Mouse (Mus musculus) heart, embryonic 11.5 days (tissue): ENCODE measurements at regions not wholly inside any gene's neighbourhood (a gene's known extent, or its start where the extent isn't known, plus 50 kb on each side); places are given as distances from the start of the nearest gene placed in this dataset.

Experiments
- ATAC-seq: fragments of 200-750 bp; cut with Nextera tagmentation; replicated peaks from 2 replicates; pipeline ENCODE4 v1.8.0; 2017; ENCODE audit warnings: moderate library complexity; ENCODE audit not compliant: insufficient number of reproducible peaks, low FRiP score, low TSS enrichment
- H3K27ac ChIP-seq: fragments of 300-500 bp; sonication (generic); 2 replicates; pipeline ENCODE4 v1.5.1; 2014; ENCODE audit warnings: mild to moderate bottlenecking, low read depth, low read length
- H3K27me3 ChIP-seq: fragments of 300-500 bp; sonication (generic); 2 replicates; pipeline ENCODE4 v1.6.1; 2014; ENCODE audit warnings: mild to moderate bottlenecking, low read length, mixed read lengths; ENCODE audit not compliant: control insufficient read depth, insufficient read depth
- H3K36me3 ChIP-seq: fragments of 300-500 bp; sonication (generic); 2 replicates; pipeline ENCODE4 v1.6.1; 2014; ENCODE audit warnings: mild to moderate bottlenecking, low read length, moderate library complexity, mixed read lengths; ENCODE audit not compliant: control insufficient read depth, insufficient read depth
- H3K4me1 ChIP-seq: fragments of 300-500 bp; sonication (generic); 2 replicates; pipeline ENCODE4 v1.6.1; 2014; ENCODE audit warnings: low read length; ENCODE audit not compliant: control insufficient read depth, insufficient read depth
- H3K4me2 ChIP-seq: fragments of 300-500 bp; sonication (generic); 2 replicates; pipeline ENCODE4 v1.6.1; 2014; ENCODE audit warnings: mild to moderate bottlenecking, moderate library complexity
- H3K4me3 ChIP-seq: fragments of 300-500 bp; sonication (generic); 2 replicates; pipeline ENCODE4 v1.5.1; 2014; ENCODE audit warnings: low read depth, low read length
- H3K9ac ChIP-seq: fragments of 300-500 bp; sonication (generic); 2 replicates; pipeline ENCODE4 v1.6.1; 2014; ENCODE audit warnings: mild to moderate bottlenecking, low read depth, low read length, moderate library complexity
- H3K9me3 ChIP-seq: fragments of 300-500 bp; sonication (generic); replicated peaks from 2 replicates; pipeline ENCODE4 v1.6.1; 2016; ENCODE audit warnings: low read length; ENCODE audit not compliant: control insufficient read depth
- WGBS: fragments of 180-500 bp; shearing (Covaris S2); extraction: QIAGEN DNeasy Blood & Tissue Kit; methylation state at CpG from one replicate; pipeline ENCODE4 v1.1.7; 2014; ENCODE audit not compliant: insufficient replicate concordance; 5-methylcytosine and 5-hydroxymethylcytosine counted together

GRCm38 (mm10) chr16:85680351-85680750, 122.6 kb downstream of the Adamts1 start:
- no peaks in the 10 kb centered on the region for H3K9me3 ChIP-seq
- H3K4me1 ChIP-seq = peaks cover 2% of the 10 kb centered on the region; the same call in 1 of the 2 replicates
- no peaks in the 10 kb centered on the region for H3K27me3 ChIP-seq
- WGBS = 25% methylated on average over 6 of the region's 6 CpGs
- H3K4me2 ChIP-seq = no peak overlapping the region
- no peaks in the 10 kb centered on the region for H3K36me3 ChIP-seq
- H3K9ac ChIP-seq = no peak overlapping the region
- H3K4me3 ChIP-seq = no peak overlapping the region
- H3K27ac ChIP-seq = no peak overlapping the region
- ATAC-seq = 0 out of 2 replicates have a peak, but pooled peaks have one; percentile 22

GRCm38 (mm10) chr16:85678781-85679180, 124.1 kb downstream of the Adamts1 start:
- H3K4me3 ChIP-seq = no peak overlapping the region
- ATAC-seq = no peak

GRCm38 (mm10) chr16:85678228-85678627, 124.7 kb downstream of the Adamts1 start:
- no peak for ATAC-seq
- Histone ChIP-seq H3K4me2 (no peak overlapping the region), H3K27ac (no peak overlapping the region)

More at GRCm38 (mm10) chr16:85678781-85679180, 124.1 kb downstream of the Adamts1 start:
- no peaks in the 10 kb centered on the region for H3K27me3 ChIP-seq
- H3K9ac ChIP-seq = no peak overlapping the region
- WGBS = 72% methylated on average over 1 of the region's 1 CpGs
- no peak overlapping the region for H3K4me2 ChIP-seq
- H3K36me3 ChIP-seq = no peaks in the 10 kb centered on the region
- peaks cover 2% of the 10 kb centered on the region; the same call in 1 of the 2 replicates for H3K4me1 ChIP-seq
- no peaks in the 10 kb centered on the region for H3K9me3 ChIP-seq
- no peak overlapping the region for H3K27ac ChIP-seq

GRCm38 (mm10) chr16:85677027-85677426, 123.8 kb upstream of the Cyyr1 start:
- Histone ChIP-seq H3K27ac (no peak overlapping the region), H3K9ac (no peak overlapping the region), H3K4me1 (peaks cover 2% of the 10 kb centered on the region; the same call in 1 of the 2 replicates), H3K9me3 (no peaks in the 10 kb centered on the region), H3K36me3 (no peaks in the 10 kb centered on the region), H3K27me3 (no peaks in the 10 kb centered on the region), H3K4me3 (no peak overlapping the region), H3K4me2 (no peak overlapping the region)
- 32% methylated on average over 9 of the region's 9 CpGs for WGBS
- ATAC-seq = no peak

More at GRCm38 (mm10) chr16:85678228-85678627, 124.7 kb downstream of the Adamts1 start:
- no peaks in the 10 kb centered on the region for H3K36me3 ChIP-seq
- H3K4me1 ChIP-seq = peaks cover 2% of the 10 kb centered on the region; the same call in 1 of the 2 replicates
- H3K9ac ChIP-seq = no peak overlapping the region
- no peaks in the 10 kb centered on the region for H3K27me3 ChIP-seq
- no peak overlapping the region for H3K4me3 ChIP-seq
- no peaks in the 10 kb centered on the region for H3K9me3 ChIP-seq

GRCm38 (mm10) chr16:85668767-85669166, 115.6 kb upstream of the Cyyr1 start:
- no peak overlapping the region for H3K4me3 ChIP-seq
- ATAC-seq = no peak

GRCm38 (mm10) chr16:85667790-85668189, 114.6 kb upstream of the Cyyr1 start:
- no peak overlapping the region for H3K4me3 ChIP-seq
- no peak overlapping the region for H3K9ac ChIP-seq
- no peaks in the 10 kb centered on the region for H3K4me1 ChIP-seq
- H3K27me3 ChIP-seq = no peaks in the 10 kb centered on the region
- no peak overlapping the region for H3K27ac ChIP-seq
- no peaks in the 10 kb centered on the region for H3K9me3 ChIP-seq
- no peak for ATAC-seq
- no peaks in the 10 kb centered on the region for H3K36me3 ChIP-seq
- WGBS = 48% methylated on average over 1 of the region's 1 CpGs
- H3K4me2 ChIP-seq = no peak overlapping the region

More at GRCm38 (mm10) chr16:85668767-85669166, 115.6 kb upstream of the Cyyr1 start:
- WGBS = 82% methylated on average over 5 of the region's 5 CpGs
- H3K9me3 ChIP-seq = no peaks in the 10 kb centered on the region
- H3K36me3 ChIP-seq = no peaks in the 10 kb centered on the region
- no peaks in the 10 kb centered on the region for H3K4me1 ChIP-seq
- no peaks in the 10 kb centered on the region for H3K27me3 ChIP-seq
- no peak overlapping the region for H3K9ac ChIP-seq
- H3K4me2 ChIP-seq = no peak overlapping the region
- no peak overlapping the region for H3K27ac ChIP-seq

GRCm38 (mm10) chr16:85649516-85649915, 96.3 kb upstream of the Cyyr1 start:
- no peak for ATAC-seq
- no peak overlapping the region for H3K4me2 ChIP-seq
- no peak overlapping the region for H3K27ac ChIP-seq
- H3K4me3 ChIP-seq = no peak overlapping the region
- WGBS = 88% methylated on average over 1 of the region's 1 CpGs
- H3K36me3 ChIP-seq = no peaks in the 10 kb centered on the region
- no peaks in the 10 kb centered on the region for H3K27me3 ChIP-seq
- H3K4me1 ChIP-seq = no peaks in the 10 kb centered on the region
- H3K9me3 ChIP-seq = no peaks in the 10 kb centered on the region
- no peak overlapping the region for H3K9ac ChIP-seq

- Histone ChIP-seq H3K27me3 (no peaks in the 10 kb centered on the region), H3K9ac (no peak overlapping the region), H3K36me3 (no peaks in the 10 kb centered on the region), H3K27ac (no peak overlapping the region), H3K4me2 (no peak overlapping the region), H3K9me3 (no peaks in the 10 kb centered on the region), H3K4me3 (no peak overlapping the region), H3K4me1 (no peaks in the 10 kb centered on the region)
- no peak for ATAC-seq
- 87% methylated on average over 4 of the region's 4 CpGs for WGBS
These were observed 87.8 kb upstream of the Cyyr1 start for GRCm38 (mm10) chr16:85640992-85641391.

GRCm38 (mm10) chr16:85637079-85637478, 83.9 kb upstream of the Cyyr1 start:
- WGBS = 85% methylated on average over 1 of the region's 1 CpGs
- H3K27me3 ChIP-seq = no peaks in the 10 kb centered on the region
- H3K9ac ChIP-seq = no peak overlapping the region
- no peak for ATAC-seq
- no peaks in the 10 kb centered on the region for H3K9me3 ChIP-seq
- no peak overlapping the region for H3K4me2 ChIP-seq
- H3K4me3 ChIP-seq = no peak overlapping the region
- no peaks in the 10 kb centered on the region for H3K4me1 ChIP-seq
- H3K27ac ChIP-seq = no peak overlapping the region
- no peaks in the 10 kb centered on the region for H3K36me3 ChIP-seq
